Mouse (Mus musculus) kidney, adult 2 months (tissue): Measurements from ENCODE around the gene Rras2.

Source experiments
- CTCF ChIP-seq: fragments of 200-500 bp; conservative IDR thresholded peaks from 2 replicates; pipeline ENCODE4 v1.5.1; 2011; ENCODE audit warnings: low read depth, mild to moderate bottlenecking, control low read depth, low read length, moderate library complexity, mixed read lengths; ENCODE audit not compliant: insufficient read depth, insufficient read length
- POLR2A ChIP-seq: fragments of 200-500 bp; IDR thresholded peaks from one replicate; pipeline ENCODE4 v1.6.1; 2011; ENCODE audit warnings: low read depth, low read length, control low read depth

DNA sequence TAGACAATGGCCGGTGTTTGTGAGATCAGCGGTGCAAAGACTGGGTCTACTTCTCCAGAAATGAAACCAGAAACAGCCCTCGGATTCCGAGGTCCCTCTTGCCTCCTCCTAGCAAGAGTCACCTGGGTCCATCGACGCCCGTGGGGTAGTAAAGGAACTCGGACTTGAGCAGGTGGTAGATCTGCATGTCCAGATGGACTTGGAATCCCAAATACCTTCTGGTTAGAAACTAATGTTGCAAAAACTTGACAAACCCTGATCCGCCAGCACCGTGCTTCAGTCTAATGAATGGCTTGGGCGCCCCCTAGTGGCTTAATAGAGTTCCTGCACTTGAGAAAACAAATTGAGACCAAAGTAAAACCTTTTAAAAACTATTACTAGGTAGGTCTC is 96.9 kb downstream of the Rras2 start:
- TF ChIP-seq POLR2A (no peak), CTCF (peak; percentile 80)
